Mouse (Mus musculus): ENCODE results near the gene Psg22.
"Not testable (repeated sequence)": the region's sequence is repeated elsewhere in the genome, so short reads cannot be mapped to it uniquely, and the experiment has no call there.

Psg22 gene

GRCm38 (mm10) chr7:18717790-18718189, at the start of gene Psg22:
Psg22 (plus strand) TSS chr7:18718090.
- no peak for ATAC-seq (ENCODE audit: low TSS enrichment)

GRCm38 (mm10) chr7:18679772-18680171, 38.1 kb upstream of the Psg22 start:
- no peak for ATAC-seq (ENCODE audit: low TSS enrichment)

DNA sequence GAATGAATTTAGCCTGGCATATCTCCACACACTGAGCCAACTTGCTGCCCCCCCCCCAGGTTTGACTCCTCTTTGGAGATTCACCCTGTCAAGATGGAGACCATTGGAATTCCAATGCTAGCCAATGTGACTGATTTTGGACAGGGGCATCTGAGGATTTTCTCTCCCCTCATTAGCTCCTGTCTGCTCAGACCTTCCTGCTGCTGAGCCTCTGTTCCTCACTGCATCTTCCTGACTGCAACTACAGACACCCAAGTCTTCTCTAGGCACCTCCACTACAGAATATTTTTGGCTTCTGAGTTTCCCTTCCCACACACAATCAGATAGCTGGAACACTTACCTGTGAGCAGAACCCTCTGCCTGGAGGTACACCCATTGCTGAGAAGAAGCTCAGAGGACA, 32.3 kb upstream of the Psg22 start:
- ATAC-seq (ENCODE audit: low TSS enrichment): no peak

GRCm38 (mm10) chr7:18686085-18686484, 31.8 kb upstream of the Psg22 start, which contains the start of gene Psg20:
Psg20 (minus strand) TSS chr7:18686185.
- ATAC-seq (ENCODE audit: low TSS enrichment): no peak

DNA sequence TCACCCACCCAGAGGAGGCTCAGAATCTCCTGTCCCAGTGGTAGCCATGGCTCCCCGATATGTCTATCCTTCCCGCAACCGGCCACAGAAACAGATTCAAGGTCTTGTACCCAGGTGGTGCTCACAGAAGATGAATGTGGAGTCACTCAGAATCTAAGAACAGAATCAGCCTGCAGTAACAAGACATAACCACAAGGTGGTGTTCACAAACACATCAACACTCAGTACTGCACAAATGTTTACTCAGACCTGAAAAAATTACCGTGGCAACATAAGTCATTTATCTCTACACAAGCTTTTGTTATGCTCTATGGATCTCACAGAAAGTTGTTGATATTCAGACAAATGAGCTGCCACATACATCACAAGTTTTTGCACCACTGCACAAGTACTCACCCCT, 7.6 kb upstream of the Psg22 start:
- not testable (repeated sequence) for ATAC-seq (ENCODE audit: low TSS enrichment)

GRCm38 (mm10) chr7:18710846-18711245, 7.0 kb upstream of the Psg22 start:
- ATAC-seq (ENCODE audit: low TSS enrichment): no peak

DNA sequence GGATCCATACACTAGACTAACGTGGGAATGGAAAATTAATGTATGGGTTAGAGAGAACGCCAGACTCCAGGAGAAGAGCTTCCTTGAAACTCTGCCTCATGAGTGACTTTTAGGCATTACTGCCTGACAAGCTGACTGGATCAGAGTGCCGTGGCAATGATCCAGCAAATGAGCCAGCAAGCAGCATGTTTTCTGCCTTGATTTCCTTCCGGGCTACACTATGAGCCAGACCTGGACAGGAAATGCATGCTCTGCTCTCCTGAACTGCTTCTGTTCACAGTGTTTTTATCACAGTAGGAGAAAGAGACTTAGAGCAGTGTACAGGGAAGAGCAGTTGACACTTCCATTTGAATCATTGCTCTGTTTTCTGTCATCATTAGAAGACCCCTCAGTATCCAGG, 2.3 kb upstream of the Psg22 start:
- no peak for ATAC-seq (ENCODE audit: low TSS enrichment)

GRCm38 (mm10) chr7:18724001-18724400, 6.1 kb downstream of the Psg22 start:
- no peak for ATAC-seq (ENCODE audit: low TSS enrichment)

DNA sequence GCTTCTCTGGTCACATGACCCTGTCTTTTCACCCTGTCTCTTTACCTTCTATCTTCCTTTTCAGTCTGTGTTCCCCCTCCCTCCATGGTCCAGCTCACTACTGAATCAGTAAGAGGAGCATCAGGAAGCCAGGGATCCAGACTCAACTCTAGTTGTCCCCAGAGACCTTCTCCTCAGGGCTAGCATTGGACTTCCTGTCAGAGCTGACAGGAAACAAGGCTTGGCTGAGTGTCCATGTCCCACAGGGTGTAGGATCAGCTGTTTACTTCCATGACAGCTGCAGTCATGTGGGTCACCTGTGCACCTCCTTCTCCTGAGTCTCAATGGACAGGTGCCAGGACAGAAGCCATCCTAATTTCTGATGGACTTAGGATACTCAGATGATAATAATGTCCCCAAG, 8.0 kb downstream of the Psg22 start:
- not testable (repeated sequence) for ATAC-seq (ENCODE audit: low TSS enrichment)

- ATAC-seq (ENCODE audit: low TSS enrichment): no peak
Observed at GRCm38 (mm10) chr7:18728391-18728790, 10.5 kb downstream of the Psg22 start.

- no peak for ATAC-seq (ENCODE audit: low TSS enrichment)
Observed at GRCm38 (mm10) chr7:18733111-18733510, 15.2 kb downstream of the Psg22 start.

- no peak for ATAC-seq (ENCODE audit: low TSS enrichment)
Observed at GRCm38 (mm10) chr7:18734451-18734850, 16.6 kb downstream of the Psg22 start.

DNA sequence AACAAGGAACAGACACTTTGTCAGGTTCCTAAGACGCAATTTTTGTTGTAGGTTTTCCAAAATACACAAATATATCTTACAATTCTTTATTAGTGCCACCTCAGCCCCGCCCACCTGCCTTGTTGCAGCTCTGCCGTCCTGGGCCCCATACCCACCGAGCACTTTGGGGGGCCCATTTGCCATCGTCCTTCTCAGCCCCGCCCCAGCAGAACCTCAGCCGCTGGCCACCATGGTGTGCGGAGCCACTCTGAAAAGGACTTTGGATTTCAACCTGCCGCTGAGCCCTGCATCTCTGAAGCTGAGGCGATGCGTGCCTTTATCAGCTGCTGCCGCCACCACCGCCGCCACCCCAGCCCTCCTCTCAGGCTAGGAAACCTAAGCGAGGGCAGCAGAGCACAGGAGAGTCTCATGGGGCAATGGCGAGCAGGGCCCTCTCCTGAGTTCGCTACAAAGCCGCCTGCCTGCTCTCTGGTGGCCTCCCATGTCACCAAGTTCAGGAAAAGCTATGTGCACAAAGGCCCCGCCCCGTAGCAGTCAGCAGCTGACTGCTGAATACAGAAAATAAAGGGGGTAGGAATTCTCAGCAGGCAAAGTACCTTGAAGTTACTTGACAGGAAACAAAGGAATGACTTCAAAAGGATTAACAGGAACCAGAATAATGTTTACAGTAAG, 28.4 kb downstream of the Psg22 start:
- no peak for ATAC-seq (ENCODE audit: low TSS enrichment)

DNA sequence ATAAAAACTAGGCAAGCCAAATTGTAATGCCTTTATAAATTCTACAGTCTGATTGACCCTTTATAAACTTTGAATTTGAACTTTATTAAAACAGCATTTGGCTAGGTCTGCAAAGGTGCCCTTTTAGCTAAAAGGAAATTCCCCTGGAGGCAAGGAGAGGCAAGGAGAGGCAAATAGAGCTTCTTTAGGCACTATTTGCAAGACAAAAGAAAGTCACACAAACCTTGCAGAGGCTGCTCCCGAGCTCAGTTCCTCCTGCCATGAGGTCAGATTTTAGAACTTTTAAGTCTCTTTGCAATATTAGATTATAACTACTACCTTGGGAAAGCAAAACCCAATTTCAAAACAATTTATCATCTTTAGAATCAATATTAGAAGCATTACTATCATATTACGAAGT, 29.5 kb downstream of the Psg22 start:
- not testable (repeated sequence) for ATAC-seq (ENCODE audit: low TSS enrichment)

GRCm38 (mm10) chr7:18748994-18749895, 31.4 kb downstream of the Psg22 start:
- no peak for ATAC-seq (ENCODE audit: low TSS enrichment)

DNA sequence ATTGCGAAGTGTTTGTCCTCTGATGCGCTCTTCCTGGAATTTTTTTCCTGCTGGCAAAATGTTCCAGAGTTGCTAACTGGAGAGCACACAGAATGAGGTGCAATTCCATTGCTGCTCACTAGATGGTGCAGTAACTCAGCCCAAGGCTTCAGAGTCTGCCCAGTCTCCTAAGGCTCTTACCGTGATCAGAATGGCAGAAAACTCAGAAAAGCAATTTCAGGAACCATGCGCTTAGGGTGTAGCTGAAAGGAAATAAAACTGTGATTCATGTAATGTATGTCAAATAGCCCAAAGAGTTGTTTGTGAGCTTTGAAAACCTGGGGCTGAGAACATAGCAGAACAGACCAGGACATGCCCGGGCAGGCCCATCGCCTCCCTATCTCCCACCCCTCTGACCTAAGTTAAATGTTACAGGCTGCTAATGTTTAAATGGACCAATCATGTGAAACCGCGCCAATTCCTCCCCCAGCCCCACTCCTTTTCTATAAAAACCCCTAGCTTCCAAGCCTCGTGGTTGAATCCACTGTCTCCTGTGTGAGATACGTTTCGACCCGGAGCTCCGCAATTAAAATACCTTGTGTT, 32.1 kb downstream of the Psg22 start:
- ATAC-seq (ENCODE audit: low TSS enrichment): peak; percentile 81

GRCm38 (mm10) chr7:18760152-18760551, 42.3 kb downstream of the Psg22 start:
- not testable (repeated sequence) for ATAC-seq (ENCODE audit: low TSS enrichment)

- not testable (repeated sequence) for ATAC-seq (ENCODE audit: low TSS enrichment)
Observed at GRCm38 (mm10) chr7:18762885-18763284, 45.0 kb downstream of the Psg22 start.
